Mouse (Mus musculus) cerebellum, adult 2 months (tissue): Measurements from ENCODE around the gene Ccdc120. TPM values are rescaled to one million over a fixed set of nuclear protein-coding genes. Genes with fewer than 3 reads are reported as not detected.

Experiments used
- DNase-seq, 2 experiments: peaks; one replicate each; pipeline ENCODE4 v3.0.0; 2021
- H3K27ac ChIP-seq: fragments of 200-500 bp; 2 replicates; pipeline ENCODE4 v1.5.1; 2012; ENCODE audit warnings: low read length, control low read depth, inconsistent platforms; ENCODE audit not compliant: insufficient read depth
- H3K27me3 ChIP-seq: fragments of 200-500 bp; 2 replicates; pipeline ENCODE4 v1.6.1; 2012; ENCODE audit warnings: inconsistent platforms, mild to moderate bottlenecking, low read length, moderate library complexity; ENCODE audit not compliant: control insufficient read depth, insufficient read depth
- H3K4me1 ChIP-seq: fragments of 200-500 bp; 2 replicates; pipeline ENCODE4 v1.6.1; 2011; ENCODE audit warnings: low read length; ENCODE audit not compliant: control insufficient read depth, insufficient read depth
- H3K4me3 ChIP-seq: fragments of 200-500 bp; replicated peaks from 2 replicates; pipeline ENCODE3; 2011; ENCODE audit warnings: mild to moderate bottlenecking, low read depth, low read length, control low read depth; ENCODE audit not compliant: insufficient read depth
- CTCF ChIP-seq: fragments of 200-500 bp; IDR thresholded peaks from 2 replicates; pipeline ENCODE4 v1.5.1; 2011; ENCODE audit warnings: low read depth, mild to moderate bottlenecking, control low read depth, low read length, moderate library complexity, borderline replicate concordance; ENCODE audit not compliant: insufficient read depth
- POLR2A ChIP-seq: fragments of 200-500 bp; IDR thresholded peaks from 2 replicates; pipeline ENCODE4 v1.6.1; 2011; ENCODE audit warnings: low read length, control low read depth, borderline replicate concordance; ENCODE audit not compliant: insufficient read depth
- WGBS: fragments of 180-500 bp; shearing (Covaris S2); methylation state at CpG from one replicate; pipeline ENCODE4 v1.1.7; 2018; 5-methylcytosine and 5-hydroxymethylcytosine counted together
- polyA plus RNA-seq: library from polyadenylated mRNA; depleted of rRNA; stranded (reverse); fragments of >200 nt; gene quantifications from 2 replicates; pipeline ENCODE4 v1.2.3, GENCODE M21; 2012

The Ccdc120 gene
- polyA plus RNA-seq, 1 experiment: 68.3 TPM

DNA sequence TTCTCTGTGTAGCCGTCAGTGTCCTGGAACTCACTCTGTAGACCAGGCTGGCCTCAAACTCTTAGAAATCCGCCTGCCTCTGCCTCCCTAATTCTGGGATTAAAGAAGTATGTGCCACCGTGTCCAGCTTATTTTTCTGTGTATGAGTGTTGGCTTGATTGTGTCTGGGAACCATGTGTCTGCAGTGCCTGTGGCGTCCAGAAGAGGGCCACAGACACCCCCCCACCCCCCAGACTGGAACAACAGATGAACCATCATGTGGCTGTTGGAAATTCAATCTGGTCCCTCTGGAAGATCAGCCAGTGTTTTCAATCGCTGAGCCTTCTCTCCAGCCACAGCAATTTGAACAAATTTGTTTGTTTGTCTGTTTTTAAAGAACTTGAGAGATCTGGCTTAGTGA, 7.2 kb downstream of the Ccdc120 start:
- Histone ChIP-seq H3K27me3 (no peaks in the 10 kb centered on the region), H3K27ac (no peak overlapping the region), H3K4me3 (no peak overlapping the region), H3K4me1 (no peaks in the 10 kb centered on the region)
- 33% methylated on average over 5 of the region's 5 CpGs for WGBS
- no peak for DNase-seq
- TF ChIP-seq POLR2A: no peak
- TF ChIP-seq CTCF: peak; percentile 54; the same call in 1 of the 2 replicates

DNA sequence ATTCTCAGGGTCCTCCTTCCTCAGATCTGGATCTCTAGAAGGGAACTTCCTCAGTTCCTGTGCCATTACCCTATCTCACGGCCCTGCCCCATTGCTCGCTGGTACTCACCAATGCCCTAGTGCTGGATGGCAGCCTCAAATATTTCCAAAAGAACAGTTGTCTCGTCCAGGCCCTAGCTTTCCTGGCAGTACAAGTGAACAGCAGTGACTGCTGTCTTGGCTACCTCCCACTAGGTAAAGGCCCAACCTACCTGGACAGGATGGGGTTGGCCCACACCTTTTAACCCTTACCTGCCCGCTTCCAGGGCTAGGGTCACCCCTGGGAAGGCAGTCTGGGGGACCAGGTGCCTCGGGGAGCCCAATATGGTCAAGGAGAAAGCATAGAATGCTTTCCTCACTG, 9.6 kb downstream of the Ccdc120 start:
- no peaks in the 10 kb centered on the region for H3K27me3 ChIP-seq
- H3K27ac ChIP-seq: peak overlapping the region; percentile 96
- peak; percentile 66 to 75 for DNase-seq
- TF ChIP-seq CTCF (no peak), POLR2A (peak; percentile 54; the same call in 1 of the 2 replicates)
- 18% methylated on average over 5 of the region's 5 CpGs for WGBS
- peaks cover 7% of the 10 kb centered on the region for H3K4me1 ChIP-seq
- peak overlapping the region; percentile 88 for H3K4me3 ChIP-seq

DNA sequence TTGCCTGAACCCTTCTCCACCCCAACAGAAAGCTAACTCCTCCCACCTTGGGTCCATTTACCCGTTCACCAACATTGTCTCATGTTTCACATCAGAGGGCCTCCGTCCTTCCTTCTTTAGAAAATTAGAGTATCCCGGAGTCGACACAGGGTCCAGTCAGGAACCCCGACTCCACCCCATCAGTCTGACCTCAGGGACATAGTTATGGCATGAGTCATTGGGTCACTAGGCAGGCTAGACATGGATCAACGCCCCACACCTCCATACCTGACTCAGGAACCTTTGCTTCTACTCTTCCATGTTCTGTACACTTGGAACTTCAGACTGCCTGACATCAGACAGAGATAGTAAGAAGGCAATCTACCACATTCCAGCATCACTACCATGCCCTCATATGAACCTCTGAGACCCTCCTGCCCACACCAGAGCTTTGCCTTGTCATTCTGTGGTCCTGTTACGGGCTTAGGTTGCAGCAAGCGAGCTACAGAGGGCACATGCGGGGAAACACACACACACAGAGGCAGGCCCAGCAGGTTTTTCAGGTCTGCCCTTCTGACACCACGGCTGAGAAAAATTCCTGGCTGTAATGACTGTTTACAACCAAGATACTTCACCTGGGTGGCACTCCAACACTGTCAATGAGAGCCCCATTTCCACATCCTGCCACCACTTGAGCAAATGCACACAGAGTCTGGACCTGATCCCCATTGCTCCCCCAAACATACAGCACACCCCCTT, 10.5 kb downstream of the Ccdc120 start:
- Histone ChIP-seq H3K4me1 (peaks cover 7% of the 10 kb centered on the region), H3K4me3 (peak overlapping the region; percentile 88), H3K27ac (peak overlapping the region; percentile 96), H3K27me3 (no peaks in the 10 kb centered on the region)
- DNase-seq: no peak
- TF ChIP-seq POLR2A (no peak), CTCF (no peak)
- WGBS: 22% methylated on average over 10 of the region's 10 CpGs

DNA sequence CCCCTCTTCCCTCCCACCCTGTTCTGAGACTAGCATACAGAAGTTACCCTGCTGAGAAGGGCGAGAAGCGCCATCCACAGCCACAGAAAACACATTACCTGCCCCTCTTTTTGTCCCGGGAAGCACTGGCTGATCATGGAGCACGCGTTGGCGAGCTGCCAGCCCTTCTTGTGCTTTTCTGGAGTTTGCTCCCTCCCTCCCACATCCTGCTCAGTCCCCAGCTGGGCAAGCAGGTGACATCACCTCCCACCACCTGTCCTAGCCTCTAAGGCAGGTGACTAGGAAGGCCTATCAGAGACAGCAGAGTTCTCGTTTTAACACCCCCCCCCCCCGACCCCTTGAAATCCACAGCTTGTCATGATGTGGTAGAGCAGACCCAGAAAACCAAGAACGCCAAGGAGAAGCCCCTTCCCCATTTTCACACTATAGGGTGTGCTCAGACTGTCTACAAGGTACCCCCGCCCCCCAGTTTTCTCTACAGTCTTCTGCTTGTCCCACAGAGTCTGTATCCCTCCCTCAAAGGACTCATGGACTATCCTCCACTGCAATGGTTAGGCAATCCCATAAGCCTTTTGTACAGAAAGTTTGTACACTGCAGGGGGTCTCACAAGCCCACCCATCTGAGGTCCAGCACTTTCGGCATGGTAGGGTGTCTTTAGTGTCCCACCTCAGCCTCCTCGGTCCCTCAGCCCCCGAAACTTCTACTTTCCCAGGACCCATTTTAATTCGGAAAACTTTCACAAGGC, 11.2 kb downstream of the Ccdc120 start:
- Histone ChIP-seq H3K27ac (peak overlapping the region; percentile 96), H3K4me3 (peak overlapping the region; percentile 88), H3K27me3 (no peaks in the 10 kb centered on the region), H3K4me1 (peaks cover 9% of the 10 kb centered on the region)
- 32% methylated on average over 14 of the region's 14 CpGs for WGBS
- peak; percentile 86 to 91 for DNase-seq
- TF ChIP-seq POLR2A (no peak), CTCF (no peak)

DNA sequence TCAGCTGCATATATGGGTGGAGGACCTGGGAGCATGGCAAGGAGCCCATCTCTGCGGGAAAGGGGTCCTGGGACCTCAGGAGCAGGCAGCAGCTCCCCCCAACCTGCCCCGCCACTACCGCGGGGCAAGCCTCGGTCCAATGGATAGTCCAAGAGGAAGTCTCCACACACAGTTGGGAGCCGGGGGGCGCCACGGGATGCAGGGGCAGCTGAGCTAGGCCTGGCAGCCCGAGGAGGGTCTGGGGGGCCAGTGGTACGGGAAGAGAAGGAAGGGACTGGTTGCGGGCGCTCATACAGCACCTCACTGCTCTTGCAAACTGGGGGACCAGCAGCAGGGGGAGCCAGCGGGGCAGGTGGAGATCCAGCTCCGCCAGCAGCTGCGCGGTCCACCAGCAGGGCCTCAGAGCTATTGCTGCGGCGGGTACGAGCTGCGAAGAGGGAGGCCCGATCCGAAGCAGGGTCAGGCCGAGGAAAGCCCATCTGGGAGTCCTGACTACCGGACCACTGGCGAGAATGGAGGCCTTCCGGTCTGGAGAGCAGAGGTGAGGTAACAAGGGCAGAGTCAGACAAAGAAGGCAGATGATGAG, 17.0 kb downstream of the Ccdc120 start:
- H3K27me3 ChIP-seq: no peaks in the 10 kb centered on the region
- WGBS: 20% methylated on average over 26 of the region's 26 CpGs

DNA sequence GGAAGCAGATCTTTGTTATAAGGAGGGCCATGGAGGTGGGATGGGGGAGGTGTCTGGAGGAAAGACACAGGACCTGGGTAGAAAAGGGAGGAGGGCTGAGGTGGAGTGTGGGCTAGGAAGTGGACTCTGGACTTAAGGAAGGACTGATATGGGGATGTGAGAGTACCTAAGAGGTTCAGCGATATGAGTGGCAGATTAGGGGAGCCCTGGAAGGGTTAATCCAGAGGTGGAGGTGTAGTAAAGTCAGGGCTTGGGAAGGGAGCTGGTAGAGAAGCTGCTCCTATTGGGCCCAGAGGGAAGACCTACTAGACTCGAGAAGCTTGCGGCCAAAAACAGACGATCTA, 21.8 kb downstream of the Ccdc120 start:
- WGBS: 10% methylated on average over 4 of the region's 4 CpGs
- no peaks in the 10 kb centered on the region for H3K27me3 ChIP-seq
- H3K27ac ChIP-seq: no peak overlapping the region
- H3K4me3 ChIP-seq: peak overlapping the region; percentile 71
- no peak for TF ChIP-seq CTCF
- no peak for TF ChIP-seq POLR2A
- H3K4me1 ChIP-seq: no peaks in the 10 kb centered on the region
- DNase-seq: no peak

More for the DNA sequence above, 17.0 kb downstream of the Ccdc120 start:
- no peak overlapping the region for H3K4me3 ChIP-seq
- TF ChIP-seq POLR2A (no peak), CTCF (peak; percentile 39; the same call in 1 of the 2 replicates)
- H3K27ac ChIP-seq: no peak overlapping the region
- DNase-seq: peak; percentile 48 to 65
- peaks cover 10% of the 10 kb centered on the region for H3K4me1 ChIP-seq

DNA sequence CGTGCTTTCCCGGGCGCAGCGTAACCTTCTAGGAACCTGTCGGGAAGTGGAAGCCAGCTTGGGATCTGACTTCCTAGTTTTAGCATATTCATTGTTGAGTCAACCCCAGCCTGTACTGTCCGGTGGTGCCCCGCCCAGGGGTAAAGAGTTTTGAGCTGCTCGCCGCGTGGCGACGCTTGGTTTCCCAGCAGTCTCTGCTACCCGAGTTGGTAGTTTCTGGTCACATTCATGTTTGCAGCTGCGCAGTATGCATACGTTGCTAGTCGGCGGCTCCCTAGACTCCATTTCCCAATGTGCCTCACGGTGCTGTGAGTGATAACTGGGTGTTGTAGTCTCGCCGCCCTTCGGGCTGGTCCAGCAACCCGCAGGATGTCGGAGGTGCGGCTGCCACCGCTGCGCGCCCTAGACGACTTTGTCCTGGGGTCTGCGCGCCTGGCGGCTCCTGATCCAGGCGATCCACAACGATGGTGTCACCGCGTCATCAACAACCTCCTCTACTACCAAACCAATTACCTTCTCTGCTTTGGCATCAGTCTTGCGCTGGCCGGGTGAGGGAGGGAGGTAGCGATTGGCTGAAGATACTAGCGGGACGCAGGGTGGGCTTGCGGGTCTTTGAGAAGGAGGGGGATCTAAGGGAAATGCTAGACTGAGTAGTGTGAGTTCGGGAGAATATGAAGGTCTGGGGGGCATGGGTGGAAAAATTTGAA, 22.3 kb downstream of the Ccdc120 start, which contains the start of gene Praf2:
Gene Praf2, plus strand, starts transcription at position 225 of the 707 bp plus-strand sequence.
- no peak for TF ChIP-seq CTCF
- peak; percentile 44; the same call in 1 of the 2 replicates for TF ChIP-seq POLR2A

More for the DNA sequence above, 22.3 kb downstream of the Ccdc120 start, which contains the start of gene Praf2:
- Histone ChIP-seq H3K27ac (no peak within 1 kb of the TSS), H3K4me3 (peak within 1 kb of the TSS; percentile 71), H3K27me3 (no peaks in the 10 kb centered on the region), H3K4me1 (no peaks in the 10 kb centered on the region)
- DNase-seq: peak; percentile 80 to 86
- WGBS: 7% methylated on average over 42 of the region's 42 CpGs
